Mouse (Mus musculus): Measurements from ENCODE around the gene Fbxo4.
A peak's percentile ranks its signal among the peaks of the same experiment; 100 is the strongest.

Gene Fbxo4

DNA sequence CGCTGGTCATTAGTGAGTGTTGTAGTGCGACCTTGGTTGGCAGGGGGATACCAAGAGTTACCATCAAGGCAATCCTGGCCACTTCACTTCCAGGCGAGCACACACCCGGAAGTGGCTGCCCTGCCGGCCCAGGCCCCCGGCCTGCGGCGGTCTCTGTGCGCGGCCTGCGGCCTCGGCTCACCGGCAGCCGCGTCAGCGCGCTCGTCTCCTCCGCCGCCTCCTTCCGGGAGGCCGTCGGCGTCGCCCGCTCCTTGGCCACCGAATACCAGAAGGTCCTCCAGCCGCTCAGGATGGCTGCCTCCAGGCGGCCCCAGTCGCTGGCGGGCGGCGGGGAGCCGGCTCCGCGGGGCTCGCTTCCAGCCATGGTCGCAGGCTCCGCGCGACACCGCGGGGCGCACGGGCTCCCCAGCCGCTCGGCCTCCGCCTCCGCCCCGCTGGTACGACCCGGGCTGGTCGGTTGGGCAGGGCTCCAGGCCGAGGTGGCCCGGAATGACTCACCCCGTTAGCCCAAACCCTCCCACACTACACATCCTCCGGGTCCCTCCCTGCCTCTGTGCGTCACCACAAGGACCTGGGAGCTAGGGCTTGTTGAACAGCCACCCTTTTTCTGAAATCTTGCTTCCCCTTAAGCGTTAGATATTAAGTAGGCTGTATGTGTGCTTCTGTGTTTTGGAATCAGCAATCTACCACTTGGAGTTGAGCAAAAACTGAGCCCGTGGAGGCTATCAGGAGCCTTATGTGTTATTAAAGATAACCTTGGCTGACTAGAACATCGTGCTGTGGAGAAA lies at the start of gene Fbxo4:
TSS of gene Fbxo4 (minus strand) at position 513 of the 788 bp plus-strand sequence.
- DNase-seq (ENCODE audit: low spot score): peak; percentile 76

DNA sequence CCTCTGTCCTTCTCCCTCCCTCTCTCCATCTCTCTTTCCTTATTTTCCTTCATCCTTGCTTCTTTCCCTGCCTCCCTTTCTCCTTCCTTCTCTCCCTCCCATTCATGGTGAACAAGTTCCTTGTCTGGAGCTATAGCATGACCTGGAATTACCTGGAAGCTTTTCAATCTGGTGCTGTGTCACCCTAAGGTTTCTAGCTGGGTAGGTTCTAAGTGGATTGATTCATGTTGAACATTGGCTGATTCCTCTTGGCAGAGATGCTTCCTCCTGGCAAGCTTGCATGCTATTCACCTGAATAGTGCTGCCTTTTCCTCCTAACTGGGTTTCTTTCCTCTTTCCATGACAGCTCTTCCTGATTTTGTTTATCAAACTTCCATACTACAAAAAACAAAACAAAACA lies 49.6 kb upstream of the Fbxo4 start:
- no peak for DNase-seq (ENCODE audit: low spot score)

DNA sequence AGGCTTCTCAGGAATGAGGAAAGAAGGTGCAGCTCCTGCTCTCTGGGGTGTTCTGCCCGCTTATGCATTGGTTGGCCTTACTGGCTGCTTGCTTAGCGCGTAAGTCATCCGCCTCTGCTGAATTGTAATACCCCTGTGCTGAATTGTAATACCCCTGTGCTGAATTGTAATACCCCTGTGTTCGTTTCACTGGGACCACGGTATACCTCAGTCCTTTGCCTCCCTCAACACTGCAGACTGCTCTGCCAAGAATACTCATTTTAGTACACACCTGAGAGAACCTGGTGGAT lies 49.0 kb upstream of the Fbxo4 start:
- no peak for DNase-seq (ENCODE audit: low spot score)

DNA sequence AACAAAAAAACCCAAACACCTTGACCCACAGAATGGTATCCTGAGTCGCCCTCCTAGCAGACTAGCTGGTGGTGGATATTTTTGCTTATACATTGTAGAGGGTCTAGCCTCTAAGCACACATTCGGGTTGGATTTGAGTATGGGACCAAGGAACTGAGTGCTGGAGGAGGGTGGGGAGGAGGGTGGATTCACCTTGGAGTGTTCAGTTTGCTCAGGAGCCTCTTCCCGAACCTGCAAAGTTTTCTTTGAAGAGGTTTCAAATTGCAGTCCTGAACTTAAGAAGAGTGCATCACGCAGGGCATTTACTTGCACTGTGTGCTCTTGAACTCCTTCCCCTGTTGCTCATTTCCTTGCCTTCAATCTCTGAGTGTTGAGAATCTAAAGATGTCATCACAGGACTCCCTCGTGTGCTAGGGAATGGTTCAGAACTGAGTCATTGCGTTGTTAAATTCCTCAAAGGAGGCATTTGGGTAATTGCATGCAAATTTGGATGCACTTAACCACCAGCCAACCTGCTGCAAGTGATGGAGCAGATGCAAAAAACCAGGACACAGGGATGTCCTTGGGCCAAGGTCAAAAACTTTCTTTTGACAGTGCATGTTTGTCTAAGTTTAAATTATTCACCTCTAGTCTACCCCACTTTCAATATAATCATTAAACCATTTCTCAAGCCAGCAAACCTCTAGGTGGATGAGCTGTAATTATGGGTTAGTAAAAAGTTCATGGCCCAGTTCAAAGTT lies 48.5 kb upstream of the Fbxo4 start:
- no peak for DNase-seq (ENCODE audit: low spot score)

DNA sequence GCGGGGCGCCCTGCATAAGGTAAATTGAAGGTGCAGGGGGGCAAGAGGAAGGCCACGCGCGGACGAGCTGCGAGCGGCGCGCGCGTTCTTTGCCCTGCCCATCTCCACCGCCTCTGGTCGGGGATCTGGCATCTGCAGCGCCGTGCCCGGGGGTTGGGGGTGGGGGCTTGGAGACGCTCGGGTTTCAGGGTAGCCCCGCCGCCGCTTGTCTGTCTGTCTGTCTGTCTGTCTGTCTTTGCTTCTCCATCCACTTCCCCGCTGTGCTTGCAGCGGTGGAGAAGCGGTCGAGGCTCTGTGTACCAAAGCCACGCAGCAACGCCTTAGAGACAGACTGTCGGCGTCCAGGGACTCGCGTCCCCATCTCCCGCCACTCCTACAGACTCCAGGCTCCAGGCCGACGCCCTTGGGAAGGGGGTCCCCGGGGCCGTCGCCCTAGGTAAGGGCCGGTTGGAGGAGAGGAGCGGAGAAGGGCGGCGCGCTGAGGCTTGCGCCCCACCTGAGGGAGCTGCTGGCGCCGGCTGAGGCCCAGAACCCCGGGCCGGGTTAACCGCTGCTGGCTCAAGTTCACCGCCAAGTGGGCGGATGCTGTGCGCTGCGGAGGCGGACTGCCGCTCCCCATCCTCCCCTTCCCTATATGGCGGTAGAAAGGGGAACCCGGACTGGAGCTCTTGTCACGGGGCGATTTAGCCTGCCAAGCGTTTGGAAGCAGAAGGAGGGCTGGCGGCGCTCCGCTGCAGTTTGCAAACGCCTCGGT lies 47.6 kb upstream of the Fbxo4 start:
- peak; percentile 73 for DNase-seq (ENCODE audit: low spot score)

DNA sequence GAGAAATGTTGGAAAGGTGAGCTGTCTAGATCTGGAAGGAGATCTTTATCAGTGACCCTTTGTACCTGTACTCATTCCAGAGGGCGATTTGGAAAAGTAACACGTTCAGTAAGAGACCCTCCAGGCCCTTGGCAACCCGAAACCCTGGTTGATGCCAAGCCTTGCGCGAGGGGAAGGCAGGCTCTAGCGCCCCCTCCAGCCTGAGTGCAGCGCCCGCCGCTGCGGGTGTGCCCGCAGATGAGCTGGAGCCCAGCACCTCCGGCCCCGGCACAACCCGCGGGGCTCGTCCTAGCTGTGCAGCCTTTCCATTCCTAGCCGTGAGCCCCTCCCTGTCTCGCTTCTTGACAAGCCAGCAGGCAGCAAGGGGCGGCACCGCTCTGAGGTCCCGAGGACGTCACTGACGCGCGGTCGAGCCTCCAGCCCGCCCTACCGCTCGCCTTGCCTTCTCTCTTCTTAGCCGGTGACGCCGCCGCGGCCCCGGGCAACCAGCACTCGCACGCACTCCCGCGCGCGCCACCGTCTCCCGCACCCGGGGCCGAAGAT lies 46.9 kb upstream of the Fbxo4 start, which contains the start of gene Oxct1:
TSS of gene Oxct1 (plus strand) at position 153 of the 543 bp plus-strand sequence.
- DNase-seq (ENCODE audit: low spot score): peak; percentile 71

DNA sequence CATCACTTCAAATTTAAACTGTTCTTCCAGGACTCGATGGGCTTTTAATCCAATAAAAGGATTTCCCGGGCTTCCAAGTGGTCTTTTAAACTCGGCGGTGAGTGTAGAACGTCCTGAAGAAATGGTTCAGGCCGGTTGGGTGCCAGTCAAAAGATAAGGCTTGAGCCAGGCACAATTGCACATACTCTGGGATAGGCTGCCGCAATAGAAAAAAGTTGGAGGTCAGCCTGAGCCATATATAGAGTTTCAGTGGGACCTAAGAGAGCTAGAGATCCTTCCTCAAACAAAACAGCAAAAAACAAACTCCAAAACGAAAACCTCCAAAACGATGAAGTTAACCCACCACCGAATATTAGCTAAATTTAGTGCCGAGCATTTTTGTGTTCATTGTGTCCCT lies 46.1 kb upstream of the Fbxo4 start:
- DNase-seq (ENCODE audit: low spot score): no peak

DNA sequence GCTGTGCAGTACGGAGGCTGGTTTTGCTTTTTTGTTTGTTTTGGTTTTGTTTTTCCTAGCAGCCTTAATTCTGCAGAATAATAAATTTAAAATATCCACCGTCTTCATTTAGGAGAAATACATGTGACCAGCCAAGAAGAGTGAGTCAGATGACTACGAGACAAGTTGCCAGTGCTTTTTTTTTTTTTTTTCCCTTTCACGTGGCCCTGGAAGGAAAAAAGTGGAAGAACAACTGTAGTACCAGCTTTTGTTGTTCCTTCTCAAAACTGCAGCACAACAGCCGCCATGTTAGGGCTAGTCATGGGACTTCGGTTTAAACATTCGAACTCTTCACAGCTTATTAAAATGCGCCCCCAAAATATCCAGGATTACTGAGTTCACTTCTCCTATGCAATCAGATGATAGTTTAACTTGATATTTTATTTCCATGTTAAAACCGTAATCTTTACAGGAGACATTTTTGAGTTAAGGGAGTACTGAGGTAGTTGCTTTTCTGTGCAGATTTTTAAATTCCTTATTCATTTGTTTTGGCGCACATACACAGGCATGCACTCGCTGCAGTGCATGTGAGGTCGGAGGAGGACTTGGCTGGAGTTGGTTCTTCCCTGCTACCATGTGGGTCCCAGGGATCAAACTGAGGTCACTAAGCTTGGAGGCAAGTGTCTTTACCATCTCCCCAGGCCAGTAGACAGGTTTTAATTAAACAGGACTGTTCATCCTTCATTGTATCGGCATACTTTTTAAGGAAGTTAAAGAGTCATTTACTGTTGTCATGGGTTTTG lies 45.5 kb upstream of the Fbxo4 start:
- DNase-seq (ENCODE audit: low spot score): no peak

DNA sequence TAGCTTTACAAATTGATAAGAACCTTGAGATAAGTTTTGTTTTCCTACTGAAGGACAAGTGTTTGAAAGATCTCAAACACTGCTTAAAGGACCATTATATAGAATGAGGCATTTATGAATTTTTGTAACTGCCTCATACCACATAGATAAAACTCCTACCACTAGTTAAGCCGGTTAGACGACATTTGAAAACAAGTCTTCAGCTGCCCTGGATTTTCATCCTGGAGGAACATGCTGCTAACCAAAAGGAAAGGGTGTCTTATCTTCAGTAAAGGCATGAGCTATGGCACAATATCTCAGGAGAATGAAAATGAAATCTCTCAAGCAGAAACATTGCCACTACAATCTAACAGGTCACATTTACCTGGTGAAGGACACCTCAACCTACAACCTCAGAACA lies 44.4 kb upstream of the Fbxo4 start:
- DNase-seq (ENCODE audit: low spot score): no peak

DNA sequence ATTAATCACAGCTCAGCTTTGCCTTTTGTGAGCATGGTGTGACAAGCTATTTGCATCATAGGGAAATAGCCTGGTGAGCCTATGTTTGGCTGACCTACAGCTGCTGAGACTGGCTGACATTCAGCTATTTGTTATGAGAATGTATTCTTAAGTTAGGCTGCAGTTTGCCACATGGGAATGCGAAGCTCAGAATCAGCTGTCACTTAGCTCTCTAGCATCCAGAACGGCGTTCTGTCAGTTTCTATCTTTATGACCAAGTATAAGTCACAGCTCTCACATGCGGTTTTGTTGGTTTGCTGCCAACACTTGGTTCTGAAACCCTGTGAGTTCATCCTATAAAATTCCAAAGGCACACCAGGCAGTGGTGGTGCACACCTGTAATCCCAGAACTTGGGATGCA lies 41.3 kb upstream of the Fbxo4 start:
- DNase-seq (ENCODE audit: low spot score): no peak

DNA sequence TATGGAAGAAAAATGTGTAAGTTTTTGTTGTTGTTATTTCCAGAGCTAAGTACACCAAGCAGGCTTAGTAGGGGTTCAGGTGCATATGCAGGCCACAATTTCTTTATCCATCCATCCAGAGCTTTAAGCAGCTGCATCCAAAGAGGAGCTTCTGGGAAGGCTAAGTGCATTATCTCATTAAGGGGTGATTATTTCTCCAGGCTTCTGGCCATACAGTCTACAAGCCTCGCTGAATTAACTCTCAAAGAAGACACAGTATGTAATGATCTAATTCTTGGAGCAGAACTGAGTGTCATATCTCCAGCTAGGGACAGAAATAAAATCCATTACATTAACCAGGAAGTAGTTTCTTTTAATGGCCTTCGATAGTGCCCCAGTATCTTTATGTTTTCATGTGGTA lies 34.5 kb upstream of the Fbxo4 start:
- no peak for DNase-seq (ENCODE audit: low spot score)

DNA sequence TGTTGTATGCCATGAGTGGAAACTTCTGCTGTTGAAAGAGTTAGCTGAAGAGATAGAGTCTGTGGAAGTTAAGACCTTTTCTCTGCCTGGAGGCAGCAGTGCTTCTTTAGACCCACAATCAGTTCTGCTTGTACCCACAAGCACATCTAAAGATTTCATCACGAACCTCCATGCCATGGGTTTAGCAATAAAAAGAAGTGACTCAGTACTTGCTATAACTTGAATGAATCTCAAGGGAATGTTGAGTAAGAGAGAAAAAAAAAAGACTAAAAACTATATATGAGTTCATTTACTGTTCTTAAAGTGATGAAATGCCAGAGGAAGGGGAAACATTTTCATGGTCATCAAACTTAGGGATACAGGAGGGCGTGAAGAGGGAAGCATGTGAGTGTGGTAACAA lies 21.2 kb upstream of the Fbxo4 start:
- no peak for DNase-seq (ENCODE audit: low spot score)

DNA sequence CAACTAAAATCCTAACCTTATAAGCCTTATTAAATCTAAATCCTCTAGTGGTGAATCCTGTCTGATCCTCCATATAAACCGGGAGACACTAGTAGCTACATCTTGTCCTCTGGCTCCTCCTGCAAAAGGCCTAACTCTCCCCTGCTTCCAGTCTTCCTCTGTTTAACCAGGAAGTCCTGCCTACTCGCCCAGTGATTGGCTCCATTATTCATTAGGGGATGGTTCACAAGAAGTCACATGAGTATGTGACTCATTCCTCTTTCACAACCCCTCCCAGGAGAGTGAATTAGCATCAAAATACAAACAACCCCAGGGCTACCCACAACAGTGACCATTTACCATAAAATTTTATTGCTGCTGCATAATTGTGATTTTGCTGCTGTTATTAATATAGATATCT lies 19.8 kb upstream of the Fbxo4 start:
- DNase-seq (ENCODE audit: low spot score): no peak

DNA sequence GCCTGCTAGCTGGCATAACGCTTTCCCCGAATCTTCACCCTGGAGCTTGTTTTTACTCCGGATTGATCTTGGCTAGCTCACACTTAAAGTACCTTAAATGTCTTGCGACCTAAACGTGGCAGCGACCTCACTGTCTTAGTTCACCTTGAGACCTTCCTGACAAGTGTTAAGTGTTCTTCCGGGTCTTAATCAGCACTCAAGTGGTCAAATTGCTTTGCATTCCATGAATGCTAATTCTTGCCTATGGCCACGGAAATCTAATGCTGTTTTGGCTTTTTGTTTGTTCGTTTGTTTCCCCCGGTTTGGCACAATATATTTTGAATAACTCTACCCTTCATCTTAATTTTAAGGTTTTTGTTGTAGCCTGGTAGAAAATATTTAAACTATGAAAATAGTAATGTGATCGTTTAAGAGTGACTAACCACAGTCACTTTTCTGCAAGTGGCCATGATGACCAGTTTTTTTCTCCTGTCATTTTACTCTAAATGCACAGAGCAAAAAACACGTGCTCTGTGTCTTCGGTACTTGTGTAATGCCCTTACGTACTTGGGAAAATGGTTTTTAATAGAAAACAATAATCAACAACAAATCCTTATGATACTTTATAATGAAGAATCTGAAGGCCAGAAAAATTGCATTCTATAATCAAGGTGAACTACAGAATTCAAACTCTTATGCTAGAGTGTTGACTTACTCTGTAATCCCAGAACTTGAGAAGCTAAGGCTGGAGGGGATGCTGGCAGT lies 17.1 kb upstream of the Fbxo4 start:
- no peak for DNase-seq (ENCODE audit: low spot score)

DNA sequence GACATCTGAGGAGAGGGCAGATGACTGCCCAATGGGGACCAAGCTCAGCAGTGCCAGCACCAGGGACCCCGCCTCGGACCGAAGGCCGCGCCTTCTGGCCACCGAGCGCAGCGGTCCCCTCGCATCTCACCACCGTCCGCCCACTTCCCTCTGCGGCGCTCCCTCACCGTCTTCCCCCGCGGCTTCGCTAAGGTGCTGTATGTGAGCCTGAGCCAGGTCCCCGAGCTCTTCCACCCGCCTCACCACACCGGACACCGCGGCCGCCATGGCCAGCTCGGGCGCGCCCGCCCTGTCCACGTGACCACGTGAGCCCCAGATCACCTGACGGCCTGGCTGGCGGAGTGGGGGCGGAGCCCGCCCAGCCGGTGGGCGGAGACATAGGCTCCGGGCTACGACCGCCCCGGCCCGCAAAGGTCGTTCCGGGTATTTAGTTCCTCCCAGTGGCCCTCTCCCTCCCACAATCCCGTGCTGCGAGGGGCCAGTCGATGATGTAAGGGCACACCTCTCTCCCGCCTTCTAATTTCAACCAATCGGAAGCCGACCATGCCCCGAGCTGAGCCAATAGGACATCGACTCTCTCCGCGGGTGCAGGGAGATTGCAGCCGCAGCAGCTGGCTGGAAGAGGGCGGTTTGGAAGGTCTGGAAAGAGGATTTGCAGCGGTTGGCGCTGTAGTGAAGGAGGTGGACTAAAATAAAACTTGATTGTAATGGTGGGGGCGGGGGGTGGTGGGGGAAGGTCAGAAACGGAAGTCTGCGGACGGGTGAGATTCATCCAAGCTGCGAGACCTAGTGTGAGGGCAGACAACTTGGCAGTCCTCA lies 16.3 kb upstream of the Fbxo4 start, which contains the start of gene AW549877:
TSS of gene AW549877 (minus strand) at position 297 of the 819 bp plus-strand sequence.
- peak; percentile 98 for DNase-seq (ENCODE audit: low spot score)

DNA sequence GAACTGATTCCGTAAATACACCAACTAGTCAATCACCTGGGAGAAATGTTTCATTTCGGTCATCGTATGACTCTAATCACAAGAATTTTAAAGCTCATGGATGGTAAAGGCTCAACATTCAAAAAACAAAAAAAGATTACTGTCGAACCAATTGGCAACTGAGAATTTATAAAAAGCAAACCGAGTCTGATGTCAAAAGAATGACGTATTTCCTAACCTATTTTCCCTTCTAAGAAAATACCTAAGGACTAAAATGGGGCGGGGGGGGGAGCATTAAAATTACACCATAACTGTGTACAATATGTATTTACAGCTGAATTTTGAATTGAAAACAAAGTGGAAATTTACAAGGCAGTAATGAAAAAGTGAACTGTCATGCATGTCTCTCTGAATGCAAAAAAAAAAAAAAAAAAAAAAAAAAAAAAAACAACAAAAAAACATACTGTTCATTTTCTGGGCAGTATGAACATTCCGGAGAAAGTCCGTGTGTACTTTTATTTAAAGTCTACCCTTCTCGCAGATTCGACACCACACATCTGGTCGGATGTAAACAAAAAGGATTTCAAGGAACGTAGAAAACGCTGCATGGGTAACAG lies 15.6 kb upstream of the Fbxo4 start:
- no peak for DNase-seq (ENCODE audit: low spot score)

DNA sequence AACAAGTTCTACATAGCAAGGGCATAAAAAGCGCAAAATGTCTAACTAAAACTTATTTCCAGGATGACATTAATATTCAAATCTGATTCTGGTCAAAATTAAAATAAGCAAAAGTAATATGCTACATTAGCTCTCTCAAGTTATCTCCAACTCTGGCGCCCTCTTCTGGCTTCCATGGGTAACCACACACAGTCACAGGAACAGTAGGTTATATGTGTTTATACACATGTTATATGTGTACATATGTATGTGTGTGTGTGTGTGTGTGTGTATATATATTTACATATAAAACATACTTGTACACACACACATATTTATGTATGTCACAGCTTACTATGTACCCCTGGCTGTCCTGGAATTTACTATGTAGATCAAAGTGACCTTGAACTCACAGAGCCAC lies 8.6 kb upstream of the Fbxo4 start:
- DNase-seq (ENCODE audit: low spot score): peak; percentile 17

DNA sequence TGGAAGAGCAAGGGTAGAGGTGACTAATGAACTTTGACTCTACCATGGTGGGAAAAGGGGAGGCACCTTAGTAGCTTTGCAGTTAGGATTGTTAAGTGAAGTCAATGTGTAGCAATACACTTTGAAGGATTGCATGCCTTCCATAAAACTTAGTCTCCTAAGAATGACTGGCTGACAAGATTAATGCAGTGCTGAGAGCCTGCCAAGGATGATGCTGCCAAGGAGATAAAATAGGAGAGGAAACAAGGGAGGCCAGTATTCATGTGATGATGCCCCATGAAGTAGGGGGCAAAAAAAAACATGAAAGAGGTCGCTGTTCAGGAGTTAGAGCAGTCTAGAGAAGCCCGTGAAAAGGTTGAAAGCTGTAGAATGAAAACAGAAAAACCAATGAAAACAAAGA lies 5.5 kb upstream of the Fbxo4 start:
- no peak for DNase-seq (ENCODE audit: low spot score)

DNA sequence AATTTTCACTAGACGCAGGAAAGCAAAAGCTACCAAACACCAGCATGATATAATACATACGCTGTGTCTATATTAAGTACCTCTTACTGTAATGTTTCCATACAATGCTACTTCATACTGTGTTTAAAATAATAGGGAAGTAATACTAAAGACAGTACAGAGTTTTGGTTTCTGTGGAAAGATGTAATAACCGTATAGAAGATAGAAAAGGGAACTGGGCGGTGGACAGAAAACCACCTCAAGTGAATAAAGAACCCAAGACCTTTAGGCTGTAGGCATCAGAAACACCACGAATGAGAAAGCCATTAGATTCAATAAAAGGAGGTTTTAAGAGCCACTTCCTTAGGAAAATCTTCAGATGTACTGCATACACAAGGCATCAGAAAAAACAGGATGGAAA lies 3.4 kb upstream of the Fbxo4 start:
- DNase-seq (ENCODE audit: low spot score): no peak

DNA sequence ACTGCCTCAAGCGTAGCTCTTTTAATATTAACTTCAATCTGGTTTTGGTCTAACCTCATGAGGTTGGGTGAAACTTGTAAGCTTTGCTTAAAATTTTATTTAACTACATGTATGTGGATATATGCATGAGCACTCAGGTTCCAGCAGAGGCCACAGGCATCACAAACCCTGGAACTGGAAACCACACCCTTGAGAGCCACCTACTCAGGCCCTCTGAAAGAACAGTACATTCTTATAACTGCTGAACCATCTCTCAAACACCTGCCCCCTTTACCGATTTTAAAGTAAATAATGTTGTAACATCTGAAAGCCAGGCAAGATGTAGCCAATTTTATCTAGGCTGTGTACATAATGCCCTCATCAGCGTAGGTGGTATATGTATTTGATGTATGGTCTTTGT lies 498 bp upstream of the Fbxo4 start:
- DNase-seq (ENCODE audit: low spot score): no peak

Data from ovary, postnatal 14 days (tissue).